9 mouse cellular contexts compared by ENCODE assay signal in genomic region chr7:89126063-89126882, GRCm38 (mm10).
A peak's percentile ranks its signal among the peaks of the same experiment; 100 is the strongest.
DNase-seq lines count a peak whose midpoint lies in the region; ATAC-seq and TF ChIP-seq lines count a peak whose summit lies in the region.
"Had no signal": no experiment of that assay in that cellular context is flagged by ENCODE, and none has a peak within 500 bp of the region (broad histone marks: within the 10 kb centered on the region; RNA-seq: fewer than 3 reads in every experiment).

No protein-coding gene starts in this region.

- no peak overlapping the region for H3K27ac ChIP-seq in kidney, adult 2 months (ENCODE audit: insufficient read depth, low read depth, low read length)
- no peak overlapping the region for H3K27ac ChIP-seq in limb, embryonic 13.5 days
- H3K27ac ChIP-seq: embryonic facial prominence, embryonic 15.5 days had no signal

- H3K4me2 ChIP-seq in limb, embryonic 13.5 days (replicated peaks), result no peak overlapping the region
- H3K4me2 ChIP-seq: embryonic facial prominence, embryonic 15.5 days had no signal

- no peaks in the 10 kb centered on the region for H3K36me3 ChIP-seq in kidney, adult 2 months (ENCODE audit: control insufficient read depth, insufficient read depth, low read length)
- H3K36me3 ChIP-seq in limb, embryonic 13.5 days, result no peaks in the 10 kb centered on the region
- H3K36me3 ChIP-seq in splenic B cell, adult 2 months (ENCODE audit: control insufficient read depth, insufficient read depth, low read length, poor library complexity, severe bottlenecking), result no peaks in the 10 kb centered on the region
- H3K36me3 ChIP-seq: embryonic facial prominence, embryonic 15.5 days had no signal

- H3K9ac ChIP-seq in limb, embryonic 13.5 days, result no peak overlapping the region
- H3K9ac ChIP-seq: embryonic facial prominence, embryonic 15.5 days had no signal

- no peak for TF ChIP-seq POLR2A in kidney, adult 2 months (IDR thresholded peaks at IDR 0.05; ENCODE audit: low read depth, low read length)

- no peaks in the 10 kb centered on the region for H3K9me3 ChIP-seq in limb, embryonic 13.5 days
- H3K9me3 ChIP-seq: embryonic facial prominence, embryonic 15.5 days had no signal

- WGBS in kidney, adult 2 months, result 57% methylated on average over 7 of the region's 7 CpGs
- WGBS in limb, embryonic 13.5 days, result 57% methylated on average over 7 of the region's 7 CpGs

- TF ChIP-seq CTCF in kidney, adult 2 months (conservative IDR thresholded peaks at IDR 0.05; ENCODE audit: insufficient read depth, insufficient read length, low read depth, low read length), result peak; percentile 98; the same call in 1 of the 2 replicates

- peak; percentile 96 for ATAC-seq in granulocyte monocyte progenitor cell, adult 5-6 weeks (replicated peaks; ENCODE audit: poor library complexity, severe bottlenecking)
- peak; percentile 67 for ATAC-seq in limb, embryonic 13.5 days (ENCODE audit: low FRiP score, low read depth)

- H3K4me1 ChIP-seq in kidney, adult 2 months (ENCODE audit: control insufficient read depth, insufficient read depth, low read length), result no peaks in the 10 kb centered on the region
- no peaks in the 10 kb centered on the region for H3K4me1 ChIP-seq in limb, embryonic 13.5 days
- H3K4me1 ChIP-seq: embryonic facial prominence, embryonic 15.5 days had no signal

- peak; percentile 74 for DNase-seq in B cell, adult 2 months
- DNase-seq in adrenal gland, adult 2 months, result peak; percentile 47
- peak; percentile 32 for DNase-seq in embryo, embryonic 11.5 days (ENCODE audit: low read depth, low spot score)
- peak; percentile 66 for DNase-seq in kidney, adult 2 months
- peak; percentile 55 for DNase-seq in naive thymus-derived CD4-positive, alpha-beta T cell, adult 2 months (ENCODE audit: low read depth)
- DNase-seq in splenic B cell, adult 2 months (ENCODE audit: low read depth, low spot score), result peak; percentile 66

- H3K27me3 ChIP-seq in kidney, adult 2 months (replicated peaks; ENCODE audit: control insufficient read depth, insufficient read depth, low read length), result no peaks in the 10 kb centered on the region
- no peaks in the 10 kb centered on the region for H3K27me3 ChIP-seq in limb, embryonic 13.5 days
- H3K27me3 ChIP-seq in splenic B cell, adult 2 months (ENCODE audit: control insufficient read depth, insufficient read depth, low read length, poor library complexity, severe bottlenecking), result peaks cover 2% of the 10 kb centered on the region
- H3K27me3 ChIP-seq: embryonic facial prominence, embryonic 15.5 days had no signal

- H3K4me3 ChIP-seq in kidney, adult 2 months (ENCODE audit: insufficient read depth, low read depth, low read length), result no peak overlapping the region
- no peak overlapping the region for H3K4me3 ChIP-seq in limb, embryonic 13.5 days
- H3K4me3 ChIP-seq: embryonic facial prominence, embryonic 15.5 days had no signal
